Mouse (Mus musculus) olfactory bulb, adult 2 months (tissue): ENCODE results near the gene Spats1. TPM values are rescaled to one million over a fixed set of nuclear protein-coding genes. Genes with fewer than 3 reads are reported as not detected.

Source experiments
- H3K27ac ChIP-seq: fragments of 200-500 bp; 2 replicates; pipeline ENCODE4 v1.5.1; 2012; ENCODE audit warnings: low read depth, low read length; ENCODE audit not compliant: insufficient read depth
- H3K4me1 ChIP-seq: fragments of 200-500 bp; 2 replicates; pipeline ENCODE4 v1.6.1; 2012; ENCODE audit warnings: low read length; ENCODE audit not compliant: control insufficient read depth, insufficient read depth
- H3K4me3 ChIP-seq: fragments of 200-500 bp; 2 replicates; pipeline ENCODE4 v1.5.1; 2012; ENCODE audit warnings: mild to moderate bottlenecking, low read depth, low read length, moderate library complexity; ENCODE audit not compliant: insufficient read depth
- CTCF ChIP-seq: fragments of 200-500 bp; IDR thresholded peaks from 2 replicates; pipeline ENCODE4 v1.5.1; 2012; ENCODE audit warnings: low read depth, mild to moderate bottlenecking, low read length, moderate library complexity; ENCODE audit not compliant: insufficient read depth
- POLR2A ChIP-seq: fragments of 200-500 bp; IDR thresholded peaks from 2 replicates; pipeline ENCODE4 v1.6.1; 2012; ENCODE audit warnings: mild to moderate bottlenecking, low read depth, low read length, moderate library complexity; ENCODE audit not compliant: insufficient read depth
- WGBS: fragments of 180-500 bp; shearing (Covaris S2); methylation state at CpG from one replicate; pipeline ENCODE4 v1.1.7; 2018; 5-methylcytosine and 5-hydroxymethylcytosine counted together
- polyA plus RNA-seq: library from polyadenylated mRNA; stranded (reverse); fragments of >200 nt; gene quantifications from 2 replicates; pipeline ENCODE4 v1.2.4, GENCODE M21; 2012; ENCODE audit warnings: low replicate concordance; ENCODE audit not compliant: missing spikeins, insufficient read depth, insufficient read length

Spats1 gene
- polyA plus RNA-seq, 1 experiment: not detected

- Histone ChIP-seq H3K4me3 (no peak overlapping the region), H3K4me1 (peaks cover 7% of the 10 kb centered on the region), H3K27ac (no peak overlapping the region)
- TF ChIP-seq POLR2A (no peak), CTCF (no peak)
- 89% methylated on average over 1 of the region's 1 CpGs for WGBS
Measured at GRCm38 (mm10) chr17:45402126-45402525, 73.1 kb downstream of the Spats1 start.

- WGBS: 64% methylated on average over 5 of the region's 5 CpGs
- TF ChIP-seq CTCF (no peak), POLR2A (no peak)
- Histone ChIP-seq H3K4me3 (no peak overlapping the region), H3K27ac (no peak overlapping the region), H3K4me1 (peaks cover 7% of the 10 kb centered on the region)
Measured at GRCm38 (mm10) chr17:45401126-45401905, 73.9 kb downstream of the Spats1 start.

- 93% methylated on average over 2 of the region's 2 CpGs for WGBS
- TF ChIP-seq POLR2A (no peak), CTCF (no peak)
- Histone ChIP-seq H3K27ac (no peak overlapping the region), H3K4me3 (no peak overlapping the region), H3K4me1 (peaks cover 11% of the 10 kb centered on the region)
Measured at GRCm38 (mm10) chr17:45398021-45398420, 77.2 kb downstream of the Spats1 start.

- Histone ChIP-seq H3K27ac (no peak overlapping the region), H3K4me1 (peaks cover 11% of the 10 kb centered on the region), H3K4me3 (no peak overlapping the region)
- 82% methylated on average over 3 of the region's 3 CpGs for WGBS
- TF ChIP-seq POLR2A (no peak), CTCF (no peak)
Measured at GRCm38 (mm10) chr17:45397541-45397940, 77.7 kb downstream of the Spats1 start.

GRCm38 (mm10) chr17:45394612-45395011 is 80.6 kb downstream of the Spats1 start:
- TF ChIP-seq POLR2A (no peak), CTCF (no peak)
- 68% methylated on average over 9 of the region's 9 CpGs for WGBS
- Histone ChIP-seq H3K27ac (no peak overlapping the region), H3K4me1 (peaks cover 14% of the 10 kb centered on the region), H3K4me3 (no peak overlapping the region)

GRCm38 (mm10) chr17:45393765-45394164 is 81.5 kb downstream of the Spats1 start:
- Histone ChIP-seq H3K4me1 (peaks cover 12% of the 10 kb centered on the region), H3K27ac (no peak overlapping the region), H3K4me3 (no peak overlapping the region)
- WGBS: 90% methylated on average over 3 of the region's 3 CpGs
- TF ChIP-seq POLR2A: no peak

Other genes with a start within 250 kb of the Spats1 start
- not detected in 2 replicates for gene Cdc5l, start 41.7 kb downstream of the Spats1 start, polyA plus RNA-seq
- gene Aars2, start 31.4 kb upstream of the Spats1 start, polyA plus RNA-seq: not detected in 2 replicates
- not detected in 2 replicates for gene Tcte1, start 48.0 kb upstream of the Spats1 start, polyA plus RNA-seq
- gene Tmem151b, start 74.3 kb upstream of the Spats1 start, polyA plus RNA-seq: 126 TPM in 1 of 2 replicates, not detected in the other
- not detected in 2 replicates for gene Nfkbie, start 80.3 kb upstream of the Spats1 start, polyA plus RNA-seq
- gene Slc35b2, start 88.5 kb upstream of the Spats1 start, polyA plus RNA-seq: not detected in 2 replicates
- 1,037 and 1,562 TPM in 2 replicates for gene Hsp90ab1, start 97.9 kb upstream of the Spats1 start, polyA plus RNA-seq
- not detected in 2 replicates for gene Slc29a1, start 124.2 kb upstream of the Spats1 start, polyA plus RNA-seq
- not detected in 2 replicates for gene Mymx, start 126.7 kb upstream of the Spats1 start, polyA plus RNA-seq
- gene Capn11, start 183.9 kb upstream of the Spats1 start, polyA plus RNA-seq: not detected in 2 replicates
- not detected in 2 replicates for gene Mrpl14, start 210.9 kb upstream of the Spats1 start, polyA plus RNA-seq
- 179 TPM in 1 of 2 replicates, not detected in the other for gene Tmem63b, start 211.5 kb upstream of the Spats1 start, polyA plus RNA-seq